Mouse (Mus musculus) heart, adult 9 months (tissue): ENCODE results near the gene Ccdc88c.

Experiments
- DNase-seq, 2 experiments: peaks; one replicate each; pipeline ENCODE4 v3.0.0; 2022; ENCODE audit warnings: low spot score in 2 of 2

The Ccdc88c gene

GRCm38 (mm10) chr12:101028954-101029731 lies at the start of gene Ccdc88c:
Gene Ccdc88c (minus strand): TSS chr12:101029056.
- DNase-seq, result peak; percentile 70 to 79

GRCm38 (mm10) chr12:101077955-101078354 lies 49.1 kb upstream of the Ccdc88c start:
- DNase-seq, result no peak

GRCm38 (mm10) chr12:101075433-101075832 lies 46.6 kb upstream of the Ccdc88c start:
- no peak for DNase-seq

- DNase-seq, result peak in 1 of 2 experiments; percentile 17
Measured at GRCm38 (mm10) chr12:101074821-101075429, 46.1 kb upstream of the Ccdc88c start.

GRCm38 (mm10) chr12:101069813-101070212 lies 41.0 kb upstream of the Ccdc88c start:
- no peak for DNase-seq

GRCm38 (mm10) chr12:101066329-101066728 lies 37.5 kb upstream of the Ccdc88c start:
- DNase-seq, result no peak

- no peak for DNase-seq
Measured at GRCm38 (mm10) chr12:101039956-101040355, 11.1 kb upstream of the Ccdc88c start.

GRCm38 (mm10) chr12:101028247-101028953 lies 456 bp downstream of the Ccdc88c start:
- no peak for DNase-seq

GRCm38 (mm10) chr12:101027451-101028246 lies 1.2 kb downstream of the Ccdc88c start:
- DNase-seq, result no peak

GRCm38 (mm10) chr12:101026946-101027345 lies 1.9 kb downstream of the Ccdc88c start:
- DNase-seq, result no peak

GRCm38 (mm10) chr12:101026518-101026917 lies 2.3 kb downstream of the Ccdc88c start:
- no peak for DNase-seq

- DNase-seq, result no peak
Measured at GRCm38 (mm10) chr12:101026025-101026424, 2.8 kb downstream of the Ccdc88c start.

GRCm38 (mm10) chr12:101025379-101025778 lies 3.5 kb downstream of the Ccdc88c start:
- no peak for DNase-seq

GRCm38 (mm10) chr12:101024824-101025223 lies 4.0 kb downstream of the Ccdc88c start:
- DNase-seq, result no peak

GRCm38 (mm10) chr12:101023143-101023542 lies 5.7 kb downstream of the Ccdc88c start:
- DNase-seq, result no peak

- no peak for DNase-seq
Measured at GRCm38 (mm10) chr12:101022353-101022752, 6.5 kb downstream of the Ccdc88c start.

- no peak for DNase-seq
Measured at GRCm38 (mm10) chr12:101021484-101022226, 7.2 kb downstream of the Ccdc88c start.

- DNase-seq, result no peak
Measured at GRCm38 (mm10) chr12:101020210-101021015, 8.4 kb downstream of the Ccdc88c start.

GRCm38 (mm10) chr12:101019443-101019842 lies 9.4 kb downstream of the Ccdc88c start:
- DNase-seq, result no peak

- DNase-seq, result no peak
Measured at GRCm38 (mm10) chr12:101019031-101019430, 9.8 kb downstream of the Ccdc88c start.
